Mouse (Mus musculus) heart, embryonic 14.5 days (tissue): ENCODE data around the gene Shroom3. TPM values are rescaled to one million over a fixed set of nuclear protein-coding genes. Genes with fewer than 3 reads are reported as not detected.

Experiments used
- ATAC-seq: fragments of 200-750 bp; cut with Nextera tagmentation; 2 replicates; pipeline ENCODE4 v1.8.0; 2017; ENCODE audit warnings: low read depth, moderate TSS enrichment; ENCODE audit not compliant: insufficient number of reproducible peaks, insufficient read depth, low FRiP score
- H3K27ac ChIP-seq, 2 experiments: fragments of 200-500 bp in 1 of 2; fragments of 300-500 bp in 1 of 2; sonication (generic) in 1 of 2; replicated peaks in 1 of 2; 2 replicates each; pipeline ENCODE4 v1.5.1; 2012 to 2014; ENCODE audit warnings: low read depth in 2 of 2, low read length in 2 of 2, control low read depth in 1 of 2, mild to moderate bottlenecking in 1 of 2, mixed read lengths in 1 of 2; ENCODE audit not compliant: control insufficient read depth in 1 of 2, insufficient read depth in 1 of 2
- H3K27me3 ChIP-seq: fragments of 300-500 bp; sonication (generic); 2 replicates; pipeline ENCODE4 v1.6.1; 2014; ENCODE audit warnings: mild to moderate bottlenecking, low read length, control low read depth; ENCODE audit not compliant: control insufficient read depth, insufficient read depth
- H3K36me3 ChIP-seq: fragments of 300-500 bp; sonication (generic); 2 replicates; pipeline ENCODE4 v1.6.1; 2014; ENCODE audit warnings: mild to moderate bottlenecking, control low read depth, low read length, mixed read lengths; ENCODE audit not compliant: control insufficient read depth, insufficient read depth
- H3K4me1 ChIP-seq, 2 experiments: fragments of 200-500 bp in 1 of 2; fragments of 300-500 bp in 1 of 2; sonication (generic) in 1 of 2; 2 replicates each; pipeline ENCODE4 v1.6.1; 2012 to 2014; ENCODE audit warnings: low read length in 2 of 2, control low read depth in 1 of 2, mixed read lengths in 1 of 2; ENCODE audit not compliant: control insufficient read depth in 2 of 2, insufficient read depth in 2 of 2
- H3K4me2 ChIP-seq: fragments of 300-500 bp; sonication (generic); 2 replicates; pipeline ENCODE4 v1.6.1; 2014; ENCODE audit warnings: mild to moderate bottlenecking, low read length
- H3K4me3 ChIP-seq, 2 experiments: fragments of 200-500 bp in 1 of 2; fragments of 300-500 bp in 1 of 2; sonication (generic) in 1 of 2; 2 replicates each; pipeline ENCODE4 v1.5.1; 2012 to 2014; ENCODE audit warnings: low read length in 2 of 2, mild to moderate bottlenecking in 2 of 2, control low read depth in 1 of 2, low read depth in 1 of 2, moderate library complexity in 1 of 2; ENCODE audit not compliant: control insufficient read depth in 1 of 2, insufficient read depth in 1 of 2
- H3K9ac ChIP-seq: fragments of 300-500 bp; sonication (generic); 2 replicates; pipeline ENCODE4 v1.6.1; 2014; ENCODE audit warnings: mild to moderate bottlenecking, low read length
- H3K9me3 ChIP-seq: fragments of 300-500 bp; sonication (generic); 2 replicates; pipeline ENCODE4 v1.6.1; 2016; ENCODE audit warnings: low read length, control low read depth; ENCODE audit not compliant: control insufficient read depth
- WGBS: fragments of 180-500 bp; shearing (Covaris S2); extraction: QIAGEN DNeasy Blood & Tissue Kit; methylation state at CpG from one replicate; pipeline ENCODE4 v1.1.7; 2014; 5-methylcytosine and 5-hydroxymethylcytosine counted together
- polyA plus RNA-seq: library from polyadenylated mRNA; unstranded; fragments of >200 nt; fragmentation: Nextera tagmentation; extraction: Ambion mirVana; gene quantifications from 2 replicates; pipeline ENCODE4 v1.2.1, GENCODE M21; 2014

The Shroom3 gene
- polyA plus RNA-seq, 1 experiment from 2014 or later = 21.1 TPM

GRCm38 (mm10) chr5:92886141-92886540 lies 202.9 kb downstream of the Shroom3 start:
- peaks cover 34 to 50% of the 10 kb centered on the region in 2 experiments for H3K4me1 ChIP-seq
- peak overlapping the region; percentile 3; the same call in 1 of the 2 replicates for H3K9ac ChIP-seq
- H3K27me3 ChIP-seq = no peaks in the 10 kb centered on the region
- 17% methylated on average over 4 of the region's 4 CpGs for WGBS
- H3K4me3 ChIP-seq = no peak overlapping the region
- no peaks in the 10 kb centered on the region for H3K9me3 ChIP-seq
- peak overlapping the region; percentile 60 to 71; a peak in 3 of 4 replicates for H3K27ac ChIP-seq
- H3K4me2 ChIP-seq = no peak overlapping the region
- no peaks in the 10 kb centered on the region for H3K36me3 ChIP-seq
- peak; percentile 42 for ATAC-seq

DNA sequence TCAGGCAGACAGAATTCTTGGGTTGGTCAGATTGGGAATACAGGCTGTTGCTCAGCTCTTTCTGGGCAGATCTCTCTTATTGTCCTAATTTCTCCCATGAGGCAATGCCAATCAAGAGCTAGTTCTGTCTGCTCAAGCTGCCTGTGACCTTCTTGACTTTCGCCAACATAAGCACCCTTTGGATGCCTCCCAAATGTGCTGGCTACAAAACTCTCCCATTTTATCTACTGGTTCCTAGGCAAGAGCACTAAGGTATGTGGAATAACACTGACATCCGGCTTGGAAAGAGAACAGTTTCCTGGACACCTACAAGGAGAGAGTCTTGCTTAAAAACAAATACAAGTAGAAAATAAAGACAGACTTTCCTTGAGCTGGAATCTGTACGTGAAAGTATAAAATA lies 204.3 kb downstream of the Shroom3 start:
- 14% methylated on average over 3 of the region's 3 CpGs for WGBS
- Histone ChIP-seq H3K4me1 (peaks cover 36 to 56% of the 10 kb centered on the region in 2 experiments), H3K9me3 (no peaks in the 10 kb centered on the region), H3K36me3 (no peaks in the 10 kb centered on the region), H3K27ac (peak overlapping the region; percentile 81 to 89), H3K4me2 (no peak overlapping the region), H3K9ac (peak overlapping the region; percentile 34; the same call in 1 of the 2 replicates), H3K27me3 (no peaks in the 10 kb centered on the region), H3K4me3 (no peak overlapping the region)
- ATAC-seq = no peak

DNA sequence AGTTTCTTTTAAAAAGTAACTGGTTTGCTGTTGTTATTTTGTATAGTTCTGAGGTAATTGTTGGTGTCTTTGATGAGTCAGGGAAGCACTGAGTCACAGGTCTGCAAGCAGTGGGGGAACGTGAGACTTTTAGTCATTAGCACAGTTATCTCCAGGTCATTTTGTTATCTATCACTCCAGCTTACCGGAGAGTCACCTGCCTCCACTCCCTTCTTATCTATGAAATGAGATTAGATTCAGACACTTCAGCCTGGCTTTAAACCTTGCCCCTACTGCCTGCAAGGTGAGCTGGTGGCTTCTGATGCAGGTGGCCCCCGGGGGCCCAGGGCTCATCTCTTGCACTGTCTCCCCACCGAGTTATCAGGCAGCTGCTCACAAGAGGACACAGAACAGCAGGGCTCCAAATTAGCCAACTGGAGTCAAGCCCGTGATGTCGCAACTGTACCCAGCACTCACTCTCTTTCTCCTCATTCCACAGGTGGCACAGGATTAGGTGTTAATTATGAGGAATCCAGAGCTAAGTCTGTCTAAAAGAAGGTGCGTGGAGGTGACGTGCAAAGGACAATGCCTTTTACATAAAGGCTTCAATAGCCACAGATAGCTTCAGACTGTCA lies 205.5 kb downstream of the Shroom3 start:
- H3K4me1 ChIP-seq = peaks cover 36 to 66% of the 10 kb centered on the region in 2 experiments
- WGBS = 21% methylated on average over 8 of the region's 8 CpGs

GRCm38 (mm10) chr5:92890902-92891301 lies 207.7 kb downstream of the Shroom3 start:
- peak; percentile 84 for ATAC-seq
- Histone ChIP-seq H3K9me3 (no peaks in the 10 kb centered on the region), H3K27ac (peak overlapping the region; percentile 58 to 71), H3K27me3 (no peaks in the 10 kb centered on the region), H3K4me3 (no peak overlapping the region), H3K4me2 (no peak overlapping the region), H3K4me1 (peaks cover 34 to 65% of the 10 kb centered on the region in 2 experiments), H3K36me3 (no peaks in the 10 kb centered on the region), H3K9ac (no peak overlapping the region)
- WGBS = 17% methylated on average over 5 of the region's 5 CpGs

More for the DNA sequence above, 205.5 kb downstream of the Shroom3 start:
- ATAC-seq = no peak
- peak overlapping the region in 1 of 2 experiments; percentile 89; a peak in 1 of 4 replicates for H3K27ac ChIP-seq
- no peak overlapping the region for H3K4me3 ChIP-seq
- no peaks in the 10 kb centered on the region for H3K9me3 ChIP-seq
- no peaks in the 10 kb centered on the region for H3K36me3 ChIP-seq
- H3K27me3 ChIP-seq = no peaks in the 10 kb centered on the region
- H3K4me2 ChIP-seq = 0 out of 2 replicates have a peak overlapping the region, but pooled peaks have one; percentile 18
- H3K9ac ChIP-seq = peak overlapping the region; percentile 5; the same call in 1 of the 2 replicates

- Histone ChIP-seq H3K9me3 (no peaks in the 10 kb centered on the region), H3K27me3 (no peaks in the 10 kb centered on the region), H3K9ac (no peak overlapping the region), H3K4me2 (no peak overlapping the region), H3K4me1 (peaks cover 22 to 48% of the 10 kb centered on the region in 2 experiments), H3K36me3 (no peaks in the 10 kb centered on the region), H3K27ac (no peak overlapping the region; a peak in 1 of 4 replicates), H3K4me3 (no peak overlapping the region)
- no peak for ATAC-seq
- 49% methylated on average over 4 of the region's 4 CpGs for WGBS
Measured at GRCm38 (mm10) chr5:92893284-92893683, 210.0 kb downstream of the Shroom3 start.

DNA sequence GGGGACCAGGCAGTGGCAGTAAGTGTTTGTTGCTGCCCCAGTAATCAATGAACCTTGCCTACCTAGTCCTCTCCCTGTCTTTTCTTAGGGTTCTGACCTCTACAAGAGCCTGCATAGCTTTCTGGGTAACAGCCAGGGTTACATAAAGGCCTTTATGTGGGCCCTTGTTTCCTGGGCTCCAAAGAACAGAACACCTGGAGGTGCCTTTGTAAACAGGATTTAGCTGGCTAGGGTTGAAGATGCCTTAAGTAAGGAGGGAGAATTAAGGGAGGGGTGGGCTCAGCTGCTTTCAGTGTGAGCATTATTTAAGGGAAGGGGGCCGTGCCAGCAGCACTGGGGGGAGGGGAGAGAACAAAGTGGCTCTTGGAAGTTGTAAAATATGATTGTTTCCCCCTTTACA lies 210.5 kb downstream of the Shroom3 start:
- Histone ChIP-seq H3K4me1 (peaks cover 20 to 43% of the 10 kb centered on the region in 2 experiments), H3K4me3 (no peak overlapping the region), H3K36me3 (no peaks in the 10 kb centered on the region), H3K27ac (no peak overlapping the region), H3K4me2 (no peak overlapping the region), H3K9me3 (no peaks in the 10 kb centered on the region), H3K27me3 (no peaks in the 10 kb centered on the region), H3K9ac (no peak overlapping the region)
- 21% methylated on average over 1 of the region's 1 CpGs for WGBS
- ATAC-seq = no peak

DNA sequence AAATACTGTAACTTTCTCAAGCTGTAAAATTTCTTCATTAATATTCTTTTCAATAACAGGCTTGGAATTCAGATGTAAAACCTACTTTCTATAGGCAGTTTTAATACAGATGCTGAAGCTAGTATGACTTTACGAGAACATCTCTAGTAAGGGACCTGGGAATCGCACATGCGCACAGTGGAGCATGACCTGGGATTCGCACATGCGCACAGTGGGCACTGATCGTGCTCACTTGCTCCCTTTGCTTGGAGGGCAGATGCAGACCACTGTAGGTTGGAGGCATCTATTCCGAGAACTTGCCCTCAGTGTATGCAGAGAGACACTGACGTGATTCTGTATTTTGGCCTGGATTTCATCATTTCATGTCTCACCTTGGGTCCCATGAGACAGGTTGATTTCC lies 212.6 kb downstream of the Shroom3 start:
- 85% methylated on average over 8 of the region's 8 CpGs for WGBS
- Histone ChIP-seq H3K27ac (no peak overlapping the region), H3K27me3 (no peaks in the 10 kb centered on the region), H3K4me1 (peaks cover 10 to 38% of the 10 kb centered on the region in 2 experiments), H3K4me2 (no peak overlapping the region), H3K36me3 (no peaks in the 10 kb centered on the region), H3K9me3 (no peaks in the 10 kb centered on the region), H3K9ac (no peak overlapping the region), H3K4me3 (no peak overlapping the region)
- ATAC-seq = no peak
